Mouse (Mus musculus) embryonic fibroblast, embryonic 13.5 days (primary cell): ENCODE data around the gene Baz2b.

Source experiments
- CTCF ChIP-seq: IDR thresholded peaks from 2 replicates; pipeline ENCODE4 v1.5.1; 2011; ENCODE audit warnings: mild to moderate bottlenecking, control low read depth, low read length, moderate library complexity, borderline replicate concordance; ENCODE audit not compliant: insufficient read depth
- POLR2A ChIP-seq: IDR thresholded peaks from 2 replicates; pipeline ENCODE4 v1.6.1; 2011; ENCODE audit warnings: low read depth, mild to moderate bottlenecking, control low read depth, low read length, moderate library complexity

GRCm38 (mm10) chr2:60173190-60173589 is 36.4 kb downstream of the Baz2b start:
- TF ChIP-seq POLR2A = no peak
- TF ChIP-seq CTCF = no peak
